Mouse (Mus musculus): ENCODE measurements around the gene Higd1b. TPM values are rescaled to one million over a fixed set of nuclear protein-coding genes. Genes with fewer than 3 reads are reported as not detected.

Gene Higd1b
- polyA plus RNA-seq, 1 experiment from 2014 or later = not detected

DNA sequence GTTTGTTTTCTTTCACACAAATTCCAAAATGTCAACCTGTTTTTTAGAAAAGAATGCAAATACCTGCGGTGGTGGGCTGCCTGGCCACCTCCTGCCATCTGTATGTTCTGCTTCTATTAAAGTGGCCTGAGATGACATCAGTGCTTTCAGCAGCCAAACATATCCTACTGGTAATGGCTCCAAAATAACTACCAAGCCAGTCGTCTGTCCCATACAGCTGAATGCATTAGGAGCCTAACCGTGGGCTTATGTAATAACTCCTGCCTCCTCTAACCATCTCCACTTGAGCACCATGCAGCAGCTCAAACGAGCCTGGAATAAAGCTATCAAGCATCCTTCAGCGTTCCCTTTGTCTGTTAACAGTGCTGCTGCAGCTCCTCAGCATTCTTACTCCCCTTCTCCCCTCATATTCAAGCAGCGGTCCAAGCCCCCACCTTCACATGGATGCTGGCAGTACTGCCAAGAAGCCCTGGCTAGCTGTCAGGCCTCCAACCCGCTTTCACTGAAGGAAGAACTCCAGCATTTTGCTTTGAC, 39.2 kb downstream of the Higd1b start:
- Histone ChIP-seq H3K36me3 (ENCODE audit: inconsistent target) (peaks cover 48% of the 10 kb centered on the region; the same call in 1 of the 2 replicates), H3K4me3 (ENCODE audit: inconsistent target) (no peak overlapping the region)
- 93% methylated on average over 7 of the region's 7 CpGs for WGBS (ENCODE audit: missing documents)

GRCm38 (mm10) chr11:102879558-102879957, 43.9 kb downstream of the Higd1b start:
- H3K27ac ChIP-seq = no peak overlapping the region
- 96% methylated on average over 2 of the region's 2 CpGs for WGBS (ENCODE audit: missing documents)
- H3K36me3 ChIP-seq (ENCODE audit: inconsistent target) = peaks cover 20% of the 10 kb centered on the region; the same call in 1 of the 2 replicates
- H3K4me3 ChIP-seq (ENCODE audit: inconsistent target) = no peak overlapping the region
- peaks cover 24% of the 10 kb centered on the region for H3K79me2 ChIP-seq (ENCODE audit: inconsistent target)

More for the DNA sequence above, 39.2 kb downstream of the Higd1b start:
- Histone ChIP-seq H3K27ac (no peak overlapping the region), H3K79me2 (ENCODE audit: inconsistent target) (peaks cover 17% of the 10 kb centered on the region)

DNA sequence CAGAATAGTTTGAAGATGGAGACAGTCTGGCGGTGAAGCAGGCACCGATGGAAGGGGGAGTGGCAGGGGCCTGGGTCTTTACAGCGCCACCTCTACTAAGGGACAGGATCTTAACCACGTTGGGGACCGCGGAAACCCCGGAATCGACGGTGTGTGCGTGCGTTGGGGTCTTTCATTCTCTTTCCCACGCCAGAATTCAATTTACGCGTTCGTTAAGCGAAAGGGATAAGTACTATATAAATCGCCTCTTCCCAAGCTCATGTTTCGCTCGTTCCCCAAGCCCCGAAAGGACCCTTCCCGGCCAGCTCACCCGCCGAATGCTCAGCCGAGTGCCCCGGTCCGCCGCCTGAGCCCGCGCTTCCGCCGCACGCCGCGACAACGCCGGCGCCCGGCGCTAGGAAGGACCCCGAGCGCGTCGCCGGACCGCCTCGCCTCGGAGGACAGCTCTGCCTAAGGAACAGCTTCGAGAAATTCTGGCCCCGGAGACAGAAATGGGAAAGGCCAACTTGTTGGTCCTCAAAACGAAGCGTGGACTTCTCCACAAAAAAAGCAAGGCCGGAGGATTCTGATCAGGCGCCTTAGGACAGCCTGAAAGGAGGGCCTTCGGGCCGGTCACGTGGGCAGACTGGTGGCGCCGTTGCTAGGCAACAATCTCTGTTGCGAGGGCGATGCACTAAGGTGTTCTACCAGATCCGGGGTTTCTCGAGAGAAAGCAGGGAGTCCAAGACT, 45.1 kb downstream of the Higd1b start, which contains the start of the genes Eftud2 and Ccdc103:
TSS of gene Eftud2 (minus strand) at position 401 of the 729 bp plus-strand sequence.
TSS of gene Ccdc103 (plus strand) at position 620 of the 729 bp plus-strand sequence.
- H3K27ac ChIP-seq = peak within 1 kb of the TSS; percentile 82
- peaks cover 24% of the 10 kb centered on the region for H3K79me2 ChIP-seq (ENCODE audit: inconsistent target)
- under 1% methylated on average over 62 of the region's 62 CpGs for WGBS (ENCODE audit: missing documents)

DNA sequence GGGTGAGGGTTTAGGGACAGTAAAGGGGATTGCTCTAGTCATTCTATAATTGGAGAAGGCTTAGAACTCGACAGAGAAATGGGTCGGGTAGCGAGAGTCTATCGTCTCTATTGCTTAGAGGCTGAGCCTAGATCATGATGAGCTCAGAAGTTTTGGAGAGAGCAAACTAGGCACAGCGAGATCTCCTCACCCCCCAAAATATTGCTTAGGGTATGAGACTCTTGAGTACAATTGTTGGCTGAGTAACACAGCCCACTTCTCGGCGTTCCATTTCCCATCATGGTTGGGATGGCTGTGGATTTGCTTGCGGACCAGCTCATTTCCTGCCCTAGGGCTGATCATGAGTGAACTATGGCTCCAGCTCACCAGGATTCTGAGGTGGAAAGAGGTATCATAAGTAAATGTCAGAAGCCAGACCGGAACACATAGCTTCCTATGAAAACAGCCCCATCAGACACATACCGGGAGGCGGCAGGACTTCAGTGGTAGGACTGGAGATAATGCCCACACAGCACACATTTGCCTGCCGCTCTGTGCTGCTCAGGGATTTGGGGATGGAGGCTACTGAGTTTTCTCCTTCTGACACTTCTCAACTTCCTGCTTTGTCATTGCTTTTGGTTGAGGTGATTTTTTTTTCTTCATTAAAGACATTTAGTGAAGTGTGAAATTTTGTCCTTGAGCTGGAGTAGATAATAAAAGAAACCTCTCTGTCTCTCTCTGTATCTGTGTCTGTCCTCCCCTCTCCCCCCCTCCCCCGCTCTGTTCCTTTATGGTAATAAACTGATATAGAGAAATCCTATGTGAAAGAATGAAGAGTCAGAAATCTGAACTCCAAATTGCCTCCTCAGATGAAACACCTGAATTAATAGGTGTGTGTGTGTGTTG, 45.9 kb downstream of the Higd1b start:
- Histone ChIP-seq H3K4me3 (ENCODE audit: inconsistent target) (peak overlapping the region; percentile 36), H3K27ac (peak overlapping the region; percentile 82), H3K79me2 (ENCODE audit: inconsistent target) (peaks cover 24% of the 10 kb centered on the region), H3K36me3 (ENCODE audit: inconsistent target) (peaks cover 10% of the 10 kb centered on the region; the same call in 1 of the 2 replicates)
- 17% methylated on average over 13 of the region's 13 CpGs for WGBS (ENCODE audit: missing documents)

More for the DNA sequence above, 45.1 kb downstream of the Higd1b start, which contains the start of the genes Eftud2 and Ccdc103:
- peak within 1 kb of the TSS; percentile 99 for H3K4me3 ChIP-seq (ENCODE audit: inconsistent target)
- H3K36me3 ChIP-seq (ENCODE audit: inconsistent target) = peaks cover 10% of the 10 kb centered on the region; the same call in 1 of the 2 replicates

DNA sequence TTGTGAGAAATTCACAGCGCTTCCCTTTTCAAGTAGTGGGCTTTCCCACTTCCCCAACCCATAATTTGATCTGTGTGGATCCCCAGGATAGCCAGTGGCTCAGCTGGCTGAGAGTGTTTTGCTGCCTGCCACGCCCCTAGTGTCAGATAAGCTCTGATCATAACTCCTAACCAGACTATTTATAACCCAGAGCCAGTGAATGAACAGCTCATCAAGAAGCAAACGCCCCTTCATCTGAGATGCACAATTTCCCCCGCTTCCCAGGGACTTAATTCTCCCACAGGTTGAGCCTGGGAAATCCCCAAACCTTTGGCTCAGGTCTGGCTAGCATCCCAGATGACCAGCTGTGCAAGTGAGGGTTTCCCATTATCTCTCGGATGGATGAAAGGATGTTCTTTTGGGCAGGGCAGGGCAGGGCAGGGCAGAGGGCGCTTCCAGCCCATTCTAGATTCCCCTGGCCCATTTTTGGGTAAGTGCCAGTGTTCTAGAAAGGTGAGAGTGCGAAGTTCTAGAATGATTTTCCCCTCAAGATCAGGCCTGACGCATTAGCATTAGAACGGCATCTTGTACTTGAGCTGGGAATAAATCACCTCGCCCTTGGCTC, 49.1 kb downstream of the Higd1b start, which contains the start of gene Fam187a:
TSS of gene Fam187a (plus strand) at position 554 of the 604 bp plus-strand sequence.
- H3K4me3 ChIP-seq (ENCODE audit: inconsistent target) = no peak within 1 kb of the TSS
- no peaks in the 10 kb centered on the region for H3K36me3 ChIP-seq (ENCODE audit: inconsistent target)
- peaks cover 9% of the 10 kb centered on the region for H3K79me2 ChIP-seq (ENCODE audit: inconsistent target)
- H3K27ac ChIP-seq = no peak within 1 kb of the TSS
- 70% methylated on average over 10 of the region's 10 CpGs for WGBS (ENCODE audit: missing documents)

DNA sequence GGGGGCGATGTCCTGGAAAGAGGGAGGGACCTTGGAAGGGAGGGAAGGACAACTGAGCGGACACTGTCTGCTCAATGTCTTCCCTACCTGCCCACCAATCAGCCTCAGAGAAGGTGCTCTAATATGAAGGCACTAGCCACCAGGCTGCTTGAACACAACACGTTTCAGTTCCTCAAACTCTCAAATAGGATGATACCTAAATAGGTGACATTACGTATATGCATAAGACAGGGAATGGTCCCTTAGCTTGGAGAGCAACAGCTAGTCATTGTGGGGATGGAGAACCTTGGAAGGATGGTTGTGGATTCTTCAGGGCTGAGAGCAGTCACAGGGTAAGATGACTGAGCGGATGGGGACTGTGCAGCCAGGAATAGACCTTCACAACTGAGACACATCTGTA, 51.8 kb downstream of the Higd1b start:
- H3K79me2 ChIP-seq (ENCODE audit: inconsistent target) = no peaks in the 10 kb centered on the region
- H3K27ac ChIP-seq = no peak overlapping the region
- no peak overlapping the region for H3K4me3 ChIP-seq (ENCODE audit: inconsistent target)
- 76% methylated on average over 5 of the region's 5 CpGs for WGBS (ENCODE audit: missing documents)
- H3K36me3 ChIP-seq (ENCODE audit: inconsistent target) = no peaks in the 10 kb centered on the region

Other genes starting within 250 kb of the Higd1b start
- gene Fzd2, start 231.5 kb upstream of the Higd1b start, polyA plus RNA-seq (2018) = not detected in 3 replicates
- not detected in 3 replicates for gene Meioc, start 172.1 kb upstream of the Higd1b start, polyA plus RNA-seq (2018)
- 19.1 to 24.1 TPM (median 22.5 TPM) in 3 replicates for gene Ccdc43, start 138.1 kb upstream of the Higd1b start, polyA plus RNA-seq (2018)
- gene Adam11, start 74.4 kb upstream of the Higd1b start, polyA plus RNA-seq (2018) = 0.16 TPM in 1 of 3 replicates, not detected in the others
- 0.12 TPM in 1 of 3 replicates, not detected in the others for gene Gjc1, start 16.1 kb upstream of the Higd1b start, polyA plus RNA-seq (2018)
- 45.8 to 73.1 TPM (median 46.9 TPM) in 3 replicates for gene Eftud2, start 45.1 kb downstream of the Higd1b start, polyA plus RNA-seq (2018)
- gene Ccdc103, start 45.4 kb downstream of the Higd1b start, polyA plus RNA-seq (2018) = not detected in 3 replicates
- gene Fam187a, start 49.3 kb downstream of the Higd1b start, polyA plus RNA-seq (2018) = not detected in 3 replicates
- not detected in 3 replicates for gene Gfap, start 65.1 kb downstream of the Higd1b start, polyA plus RNA-seq (2018)
- gene Kif18b, start 89.3 kb downstream of the Higd1b start, polyA plus RNA-seq (2018) = 0.15 to 2.5 TPM (median 2.2 TPM) in 3 replicates
- not detected in 3 replicates for gene C1ql1, start 110.8 kb downstream of the Higd1b start, polyA plus RNA-seq (2018)
- 58.0 to 93.5 TPM (median 59.5 TPM) in 3 replicates for gene Nmt1, start 192.3 kb downstream of the Higd1b start, polyA plus RNA-seq (2018)
- 24.3 to 27.5 TPM (median 26.4 TPM) in 3 replicates for gene Dcakd, start 192.5 kb downstream of the Higd1b start, polyA plus RNA-seq (2018)